ENCODE assay signal across 9 mouse cellular contexts in the genomic region with DNA sequence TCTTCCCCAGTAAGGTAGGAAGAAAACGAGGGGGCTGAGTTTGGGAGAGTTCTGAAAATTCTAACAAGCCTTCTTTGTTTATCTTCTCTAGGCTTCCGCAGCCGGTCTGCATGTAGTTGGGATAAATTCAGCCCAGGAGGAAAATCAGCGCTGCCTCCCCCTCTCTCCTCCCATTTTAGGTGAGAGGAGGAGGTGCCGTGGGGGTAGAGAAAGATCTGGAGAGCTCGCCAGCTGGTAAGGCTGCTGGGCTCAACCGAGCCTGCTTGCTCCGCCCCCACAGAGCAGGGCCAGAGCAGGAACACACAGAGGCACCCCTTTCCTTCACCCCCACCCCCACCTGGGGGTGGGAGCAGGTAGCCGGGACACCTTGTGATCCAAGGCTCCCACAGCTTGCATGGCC. TPM values are rescaled to one million over a fixed set of nuclear protein-coding genes. Genes with fewer than 3 reads are reported as not detected.
DNase-seq lines count a peak whose midpoint lies in the region; ATAC-seq and TF ChIP-seq lines count a peak whose summit lies in the region.
"Had no signal": no experiment of that assay in that cellular context is flagged by ENCODE, and none has a peak within 500 bp of the region (broad histone marks: within the 10 kb centered on the region; RNA-seq: fewer than 3 reads in every experiment).

No protein-coding gene starts in this region.

- no peak for DNase-seq in forebrain, embryonic 11.5 days (ENCODE audit: low spot score)
- no peak for DNase-seq in forebrain, embryonic 10.5 days (ENCODE audit: extremely low spot score, low spot score)
- peak; percentile 95 for DNase-seq in right cerebral cortex, adult 18-20 months
- no peak for DNase-seq in right cerebral cortex, postnatal 4 days
- peak; percentile 86 to 98 for DNase-seq in left cerebral cortex, postnatal 25 days (ENCODE audit: low spot score in 2 of 2)
- DNase-seq in right cerebral cortex, postnatal 25 days = peak; percentile 90
- DNase-seq in midbrain, postnatal 0 days (ENCODE audit: low spot score) = no peak
- DNase-seq in adrenal gland, adult 8-10 months = no peak

- 32% methylated on average over 9 of the region's 9 CpGs for WGBS in forebrain, embryonic 11.5 days
- 34% methylated on average over 9 of the region's 9 CpGs for WGBS in forebrain, embryonic 10.5 days
- WGBS in midbrain, postnatal 0 days = 36% methylated on average over 9 of the region's 9 CpGs

- no peak for TF ChIP-seq CTCF in midbrain, postnatal 0 days (IDR thresholded peaks at IDR 0.05)

- H3K36me3 ChIP-seq in forebrain, embryonic 11.5 days (ENCODE audit: control insufficient read depth, insufficient read depth, low read length) = no peaks in the 10 kb centered on the region
- no peaks in the 10 kb centered on the region for H3K36me3 ChIP-seq in forebrain, embryonic 10.5 days (replicated peaks)
- no peaks in the 10 kb centered on the region for H3K36me3 ChIP-seq in midbrain, postnatal 0 days (ENCODE audit: insufficient read depth, low read length)

- no peaks in the 10 kb centered on the region for H3K27me3 ChIP-seq in forebrain, embryonic 11.5 days (ENCODE audit: control insufficient read depth, insufficient read depth, low read length)
- peaks cover 4% of the 10 kb centered on the region; the same call in 1 of the 2 replicates for H3K27me3 ChIP-seq in forebrain, embryonic 10.5 days (ENCODE audit: poor library complexity, severe bottlenecking)
- H3K27me3 ChIP-seq in midbrain, postnatal 0 days (ENCODE audit: insufficient read depth, low read length) = no peaks in the 10 kb centered on the region

- intact Hi-C loops in left cerebral cortex, postnatal 25 days (cut with DNase I) = loop anchor here (1.0 to 2.0 kb wide), 2 partner anchors 9 to 24 kb away; no protein-coding TSS in a partner anchor

- no peak overlapping the region for H3K9ac ChIP-seq in forebrain, embryonic 11.5 days (ENCODE audit: low read length)
- H3K9ac ChIP-seq in midbrain, postnatal 0 days (replicated peaks; ENCODE audit: low read length, poor library complexity, severe bottlenecking) = no peak overlapping the region

- no peak for ATAC-seq in forebrain, embryonic 11.5 days (replicated peaks; ENCODE audit: low FRiP score)
- no peak for ATAC-seq in midbrain, postnatal 0 days (ENCODE audit: low FRiP score)

- H3K4me1 ChIP-seq in forebrain, embryonic 11.5 days (replicated peaks; ENCODE audit: control insufficient read depth, insufficient read depth, low read length) = 0 out of 2 replicates have a peak, but pooled peaks cover 3% of the 10 kb centered on the region
- H3K4me1 ChIP-seq in forebrain, embryonic 10.5 days = peaks cover 24% of the 10 kb centered on the region
- H3K4me1 ChIP-seq in midbrain, postnatal 0 days (ENCODE audit: insufficient read depth, low read length) = 0 out of 2 replicates have a peak, but pooled peaks cover 3% of the 10 kb centered on the region

- 0 out of 2 replicates have a peak overlapping the region, but pooled peaks have one; percentile 11 for H3K4me2 ChIP-seq in forebrain, embryonic 11.5 days (ENCODE audit: low read depth, low read length, severe bottlenecking)
- no peak overlapping the region; the same call in 1 of the 2 replicates for H3K4me2 ChIP-seq in midbrain, postnatal 0 days (ENCODE audit: low read depth, low read length, poor library complexity, severe bottlenecking)

- no peak overlapping the region for H3K4me3 ChIP-seq in forebrain, embryonic 11.5 days (ENCODE audit: low read depth, low read length)
- no peak overlapping the region for H3K4me3 ChIP-seq in forebrain, embryonic 10.5 days
- H3K4me3 ChIP-seq in midbrain, postnatal 0 days (ENCODE audit: low read depth, low read length) = no peak overlapping the region

- no peaks in the 10 kb centered on the region for H3K9me3 ChIP-seq in forebrain, embryonic 11.5 days (ENCODE audit: control insufficient read depth, low read length)
- no peaks in the 10 kb centered on the region for H3K9me3 ChIP-seq in forebrain, embryonic 10.5 days
- H3K9me3 ChIP-seq in midbrain, postnatal 0 days (ENCODE audit: low read length) = no peaks in the 10 kb centered on the region

- no peak overlapping the region for H3K27ac ChIP-seq in forebrain, embryonic 11.5 days (ENCODE audit: low read depth, low read length)
- H3K27ac ChIP-seq in forebrain, embryonic 10.5 days = no peak overlapping the region; the same call in 1 of the 2 replicates
- no peak overlapping the region for H3K27ac ChIP-seq in midbrain, postnatal 0 days (ENCODE audit: low read depth, low read length)

RNA-seq across cellular contexts. Expression of a gene that starts 16.6 kb away (rescaled TPM):
- 0.09 and 0.32 TPM in 2 replicates for polyA plus RNA-seq in forebrain, embryonic 11.5 days (2014; fragmentation: Nextera tagmentation; extraction: Ambion mirVana)
- 0.76 and 1.1 TPM in 2 replicates for polyA plus RNA-seq in forebrain, embryonic 10.5 days (2016; fragmentation: Nextera tagmentation; extraction: Ambion mirVana)
- total RNA-seq in left cerebral cortex, postnatal 25 days (2021) = under 1 TPM in 1 of 2 experiments, not detected in 1; 0.18 TPM
- 0.22 TPM in 1 of 2 replicates, not detected in the other for total RNA-seq in midbrain, postnatal 0 days (2014; rRNA removed)
- polyA plus RNA-seq in midbrain, postnatal 0 days (2015; fragmentation: Nextera tagmentation; extraction: Ambion mirVana) = 0.25 and 0.31 TPM in 2 replicates
- total RNA-seq in adrenal gland, adult 8-10 months (2022) = under 1 TPM in 3 of 4 experiments, not detected in 1; 0.05 to 0.09 (median 0.06) TPM
- total RNA-seq: common myeloid progenitor, adult 5-6 weeks had no signal

Comparison
In these comparisons a context has a peak if more than half of its experiments do, and no peak if none do; other contexts are left out.
1. DNase-seq: peak in right cerebral cortex, adult 18-20 months (single experiment), left cerebral cortex, postnatal 25 days (2 of 2) and right cerebral cortex, postnatal 25 days (single experiment); none in forebrain, embryonic 11.5 days (single experiment), forebrain, embryonic 10.5 days (single experiment), right cerebral cortex, postnatal 4 days (single experiment), midbrain, postnatal 0 days (single experiment) and adrenal gland, adult 8-10 months (single experiment).